Mouse (Mus musculus) B cell, adult 2 months (primary cell): ENCODE measurements at regions not wholly inside any gene's neighbourhood (a gene's known extent, or its start where the extent isn't known, plus 50 kb on each side); places are given as distances from the start of the nearest gene placed in this dataset.

Source experiments
- DNase-seq, 2 experiments: peaks; one replicate each; pipeline ENCODE4 v3.0.0; 2022

- DNase-seq = no peak
Observed at GRCm38 (mm10) chr17:64382894-64383293, 51.2 kb upstream of the Pja2 start.

GRCm38 (mm10) chr17:64383600-64383999 is 51.9 kb upstream of the Pja2 start:
- no peak for DNase-seq

- no peak for DNase-seq
Observed at GRCm38 (mm10) chr17:64390349-64390748, 58.6 kb upstream of the Pja2 start.

GRCm38 (mm10) chr17:64397254-64397897 is 65.7 kb upstream of the Pja2 start:
- no peak for DNase-seq

- DNase-seq = no peak
Observed at GRCm38 (mm10) chr17:64398114-64398692, 66.5 kb upstream of the Pja2 start.

- DNase-seq = no peak
Observed at GRCm38 (mm10) chr17:64398708-64399107, 67.0 kb upstream of the Pja2 start.

- no peak for DNase-seq
Observed at GRCm38 (mm10) chr17:64406742-64407254, 75.1 kb upstream of the Pja2 start.

GRCm38 (mm10) chr17:64407255-64408011 is 75.7 kb upstream of the Pja2 start:
- no peak for DNase-seq

GRCm38 (mm10) chr17:64425811-64426210 is 94.1 kb upstream of the Pja2 start:
- no peak for DNase-seq

GRCm38 (mm10) chr17:64426536-64426935 is 94.8 kb upstream of the Pja2 start:
- DNase-seq = no peak

- DNase-seq = no peak
Observed at GRCm38 (mm10) chr17:64439571-64439970, 107.9 kb upstream of the Pja2 start.

- DNase-seq = no peak
Observed at GRCm38 (mm10) chr17:64454736-64455135, 123.0 kb upstream of the Pja2 start.

- no peak for DNase-seq
Observed at GRCm38 (mm10) chr17:64466273-64466672, 134.3 kb upstream of the Man2a1 start.

GRCm38 (mm10) chr17:64466746-64467145 is 133.8 kb upstream of the Man2a1 start:
- DNase-seq = no peak

GRCm38 (mm10) chr17:64467297-64467696 is 133.2 kb upstream of the Man2a1 start:
- DNase-seq = no peak

- DNase-seq = no peak
Observed at GRCm38 (mm10) chr17:64469754-64470400, 130.7 kb upstream of the Man2a1 start.

- DNase-seq = no peak
Observed at GRCm38 (mm10) chr17:64480607-64481038, 119.9 kb upstream of the Man2a1 start.

GRCm38 (mm10) chr17:64484835-64485234 is 115.7 kb upstream of the Man2a1 start:
- no peak for DNase-seq

- DNase-seq = no peak
Observed at GRCm38 (mm10) chr17:64489769-64490335, 110.7 kb upstream of the Man2a1 start.

- DNase-seq = no peak
Observed at GRCm38 (mm10) chr17:64490664-64491063, 109.9 kb upstream of the Man2a1 start.

GRCm38 (mm10) chr17:64491922-64492353 is 108.6 kb upstream of the Man2a1 start:
- DNase-seq = no peak

GRCm38 (mm10) chr17:64492614-64493269 is 107.8 kb upstream of the Man2a1 start:
- peak; percentile 75 for DNase-seq
